Mouse (Mus musculus) liver, postnatal 0 days (tissue): Measurements from ENCODE around the gene P2rx6.
A peak's percentile ranks its signal among the peaks of the same experiment; 100 is the strongest.

Source experiments
- CTCF ChIP-seq: sonication (generic); IDR thresholded peaks from 2 replicates; pipeline ENCODE4 v1.5.1; 2016; ENCODE audit warnings: antibody characterized with exemption, low read depth
- EP300 ChIP-seq: IDR thresholded peaks from 2 replicates; pipeline ENCODE4 v1.6.1; 2016; ENCODE audit warnings: antibody characterized with exemption, low read depth, mild to moderate bottlenecking

DNA sequence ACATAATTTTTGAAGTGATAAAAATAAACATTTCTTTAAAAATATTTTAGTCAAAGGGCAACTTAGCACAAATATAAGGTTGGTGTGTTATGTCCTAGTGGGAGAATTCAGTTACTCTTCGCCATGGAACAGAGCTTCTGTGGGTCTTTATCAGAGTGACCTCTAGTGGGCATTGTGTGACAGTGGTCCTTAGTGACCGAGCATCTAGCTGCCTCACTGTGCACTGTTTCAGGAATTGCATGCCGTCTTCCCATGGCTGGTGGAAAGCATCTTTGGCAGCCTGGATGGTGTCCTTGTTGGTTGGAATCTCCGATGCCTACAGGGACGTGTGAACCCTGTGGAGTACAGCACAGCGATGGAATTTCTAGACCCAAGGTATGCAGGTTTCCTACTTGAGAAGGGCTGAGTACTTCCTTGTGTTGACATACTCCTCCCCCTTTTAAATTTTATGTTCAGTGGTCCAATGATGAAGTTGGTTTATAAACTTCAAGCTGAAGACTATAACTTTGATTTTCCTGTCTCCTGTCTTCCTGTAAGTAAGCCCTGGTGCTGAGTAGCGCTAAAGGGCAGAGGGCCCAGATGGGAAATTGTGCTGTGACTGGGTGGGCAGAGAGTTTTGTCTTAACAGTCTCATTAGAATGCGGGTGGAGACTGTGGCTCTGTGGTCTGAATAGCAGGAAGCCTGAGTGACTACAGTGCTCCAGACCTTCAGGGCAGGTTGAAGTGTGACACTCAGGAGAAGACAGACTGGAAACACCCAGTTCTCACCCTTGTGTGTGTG lies 64.0 kb downstream of the P2rx6 start:
- peak; percentile 73 for TF ChIP-seq CTCF
- no peak for TF ChIP-seq EP300
